Mouse (Mus musculus): ENCODE results near the gene Foxc1. TPM values are rescaled to one million over a fixed set of nuclear protein-coding genes. Genes with fewer than 3 reads are reported as not detected.

The Foxc1 gene
- not detected for total RNA-seq (2023)

GRCm38 (mm10) chr13:31806428-31806832 is at the start of gene Foxc1:
TSS of gene Foxc1 (plus strand) at chr13:31806633.

Other genes with a start within 250 kb of the Foxc1 start
- gene A530084C06Rik, start 247.3 kb upstream of the Foxc1 start, total RNA-seq (2023): not detected
- gene Foxf2, start 180.8 kb upstream of the Foxc1 start, total RNA-seq (2023): not detected